Comparison of ENCODE assay signal across 8 mouse cellular contexts in genomic region chr3:100160682-100161445, GRCm38 (mm10). TPM values are rescaled to one million over a fixed set of nuclear protein-coding genes. Genes with fewer than 3 reads are reported as not detected.
DNase-seq lines count a peak whose midpoint lies in the region; ATAC-seq and TF ChIP-seq lines count a peak whose summit lies in the region.

No protein-coding gene starts in this region.

- H3K36me3 ChIP-seq in kidney, embryonic 14.5 days (ENCODE audit: control insufficient read depth, insufficient read depth, low read length): peaks cover 38% of the 10 kb centered on the region
- H3K36me3 ChIP-seq in embryonic facial prominence, embryonic 10.5 days (replicated peaks): peaks cover 48% of the 10 kb centered on the region
- peaks cover 21% of the 10 kb centered on the region for H3K36me3 ChIP-seq in intestine, embryonic 15.5 days
- H3K36me3 ChIP-seq in midbrain, postnatal 0 days (ENCODE audit: insufficient read depth, low read length): peaks cover 27% of the 10 kb centered on the region

- H3K4me2 ChIP-seq in kidney, embryonic 14.5 days (replicated peaks; ENCODE audit: low read depth, low read length): peak overlapping the region; percentile 79
- peak overlapping the region; percentile 67 for H3K4me2 ChIP-seq in intestine, embryonic 15.5 days (replicated peaks)
- H3K4me2 ChIP-seq in midbrain, postnatal 0 days (ENCODE audit: low read depth, low read length, poor library complexity, severe bottlenecking): peak overlapping the region; percentile 80

- H3K27ac ChIP-seq in kidney, embryonic 14.5 days (ENCODE audit: low read depth, low read length): no peak overlapping the region
- H3K27ac ChIP-seq in embryonic facial prominence, embryonic 10.5 days (replicated peaks): no peak overlapping the region
- H3K27ac ChIP-seq in intestine, embryonic 15.5 days: no peak overlapping the region
- no peak overlapping the region for H3K27ac ChIP-seq in midbrain, postnatal 0 days (ENCODE audit: low read depth, low read length)

- H3K4me3 ChIP-seq in kidney, embryonic 14.5 days (ENCODE audit: low read length): peak overlapping the region; percentile 90
- peak overlapping the region; percentile 87 for H3K4me3 ChIP-seq in embryonic facial prominence, embryonic 10.5 days
- H3K4me3 ChIP-seq in intestine, embryonic 15.5 days (replicated peaks): peak overlapping the region; percentile 54
- peak overlapping the region; percentile 65; the same call in 1 of the 2 replicates for H3K4me3 ChIP-seq in midbrain, postnatal 0 days (ENCODE audit: low read depth, low read length)

- 83% methylated on average over 15 of the region's 15 CpGs for WGBS in kidney, embryonic 14.5 days
- 86% methylated on average over 15 of the region's 15 CpGs for WGBS in embryonic facial prominence, embryonic 10.5 days
- WGBS in intestine, embryonic 15.5 days: 85% methylated on average over 15 of the region's 15 CpGs
- WGBS in midbrain, postnatal 0 days: 85% methylated on average over 15 of the region's 15 CpGs

- no peaks in the 10 kb centered on the region; the same call in 1 of the 2 replicates for H3K4me1 ChIP-seq in kidney, embryonic 14.5 days (ENCODE audit: control insufficient read depth, insufficient read depth, low read length)
- H3K4me1 ChIP-seq in embryonic facial prominence, embryonic 10.5 days: peaks cover 13% of the 10 kb centered on the region
- H3K4me1 ChIP-seq in intestine, embryonic 15.5 days (replicated peaks): 0 out of 2 replicates have a peak, but pooled peaks cover 3% of the 10 kb centered on the region
- peaks cover 4% of the 10 kb centered on the region for H3K4me1 ChIP-seq in midbrain, postnatal 0 days (ENCODE audit: insufficient read depth, low read length)

- TF ChIP-seq CTCF in midbrain, postnatal 0 days (IDR thresholded peaks at IDR 0.05): no peak

- H3K9me3 ChIP-seq in kidney, embryonic 14.5 days (ENCODE audit: control insufficient read depth, low read length): no peaks in the 10 kb centered on the region
- H3K9me3 ChIP-seq in embryonic facial prominence, embryonic 10.5 days: no peaks in the 10 kb centered on the region
- no peaks in the 10 kb centered on the region for H3K9me3 ChIP-seq in intestine, embryonic 15.5 days
- H3K9me3 ChIP-seq in midbrain, postnatal 0 days (ENCODE audit: low read length): no peaks in the 10 kb centered on the region

- DNase-seq in kidney, adult 8-10 months: no peak
- DNase-seq in embryonic facial prominence, embryonic 10.5 days (ENCODE audit: low spot score): no peak
- DNase-seq in midbrain, postnatal 0 days (ENCODE audit: low spot score): no peak
- no peak for DNase-seq in gastrocnemius, postnatal 10 days
- DNase-seq in frontal cortex, postnatal 14 days (ENCODE audit: low spot score in 2 of 2): no peak
- DNase-seq in ovary, postnatal 36 days (ENCODE audit: low spot score): no peak

- ATAC-seq in kidney, embryonic 14.5 days (ENCODE audit: low FRiP score, low TSS enrichment): no peak
- no peak for ATAC-seq in intestine, embryonic 15.5 days
- ATAC-seq in midbrain, postnatal 0 days (ENCODE audit: low FRiP score): no peak

- no peaks in the 10 kb centered on the region for H3K27me3 ChIP-seq in kidney, embryonic 14.5 days (ENCODE audit: control insufficient read depth, insufficient read depth, low read length)
- H3K27me3 ChIP-seq in embryonic facial prominence, embryonic 10.5 days (replicated peaks; ENCODE audit: low read depth, poor library complexity, severe bottlenecking): no peaks in the 10 kb centered on the region
- no peaks in the 10 kb centered on the region for H3K27me3 ChIP-seq in intestine, embryonic 15.5 days (replicated peaks)
- H3K27me3 ChIP-seq in midbrain, postnatal 0 days (ENCODE audit: insufficient read depth, low read length): no peaks in the 10 kb centered on the region

- peak overlapping the region; percentile 79; the same call in 1 of the 2 replicates for H3K9ac ChIP-seq in kidney, embryonic 14.5 days (ENCODE audit: low read depth, low read length)
- peak overlapping the region; percentile 77; the same call in 1 of the 2 replicates for H3K9ac ChIP-seq in intestine, embryonic 15.5 days
- H3K9ac ChIP-seq in midbrain, postnatal 0 days (replicated peaks; ENCODE audit: low read length, poor library complexity, severe bottlenecking): peak overlapping the region; percentile 52; the same call in 1 of the 2 replicates

RNA-seq across cellular contexts. Expression of gene Gdap2, which starts 1.3 kb away (rescaled TPM):
- polyA plus RNA-seq in kidney, embryonic 14.5 days (2014; fragmentation: Nextera tagmentation; extraction: Ambion mirVana): 18.7 and 24.6 TPM in 2 replicates
- polyA plus RNA-seq in embryonic facial prominence, embryonic 10.5 days (2016; fragmentation: Nextera tagmentation; extraction: Ambion mirVana): 25.9 and 27.8 TPM in 2 replicates
- 32.5 and 35.4 TPM in 2 replicates for polyA plus RNA-seq in intestine, embryonic 15.5 days (2015; fragmentation: Nextera tagmentation; extraction: Ambion mirVana)
- 33.8 and 47.3 TPM in 2 replicates for total RNA-seq in midbrain, postnatal 0 days (2014; rRNA removed)
- polyA plus RNA-seq in midbrain, postnatal 0 days (2015; fragmentation: Nextera tagmentation; extraction: Ambion mirVana): 21.6 and 24.4 TPM in 2 replicates
- 1 to 10 TPM; 7.2 to 7.7 TPM for total RNA-seq in gastrocnemius, postnatal 10 days (2021)

RNA-seq across cellular contexts. Expression of gene Wdr3, which starts 1.3 kb away (rescaled TPM):
- 31.6 and 45.3 TPM in 2 replicates for polyA plus RNA-seq in kidney, embryonic 14.5 days (2014; fragmentation: Nextera tagmentation; extraction: Ambion mirVana)
- polyA plus RNA-seq in embryonic facial prominence, embryonic 10.5 days (2016; fragmentation: Nextera tagmentation; extraction: Ambion mirVana): 58.1 and 64.6 TPM in 2 replicates
- polyA plus RNA-seq in intestine, embryonic 15.5 days (2015; fragmentation: Nextera tagmentation; extraction: Ambion mirVana): 38.1 and 45.6 TPM in 2 replicates
- total RNA-seq in midbrain, postnatal 0 days (2014; rRNA removed): 13.8 and 20.0 TPM in 2 replicates
- 20.6 and 22.9 TPM in 2 replicates for polyA plus RNA-seq in midbrain, postnatal 0 days (2015; fragmentation: Nextera tagmentation; extraction: Ambion mirVana)
- 10 to 100 TPM; 10.4 to 11.0 TPM for total RNA-seq in gastrocnemius, postnatal 10 days (2021)
